Mouse (Mus musculus) ES-E14 (cell line): ENCODE results near the gene Noxred1.

ENCODE experiments used
- CHD2 ChIP-seq: IDR thresholded peaks from 2 replicates; pipeline ENCODE4 v1.6.1; 2014; ENCODE audit warnings: mild to moderate bottlenecking, low read depth, low read length, inconsistent platforms
- HCFC1 ChIP-seq: IDR thresholded peaks from 2 replicates; pipeline ENCODE4 v1.6.1; 2012; ENCODE audit warnings: low read length, inconsistent platforms, borderline replicate concordance; ENCODE audit not compliant: insufficient read depth
- MAFK ChIP-seq: IDR thresholded peaks from 2 replicates; pipeline ENCODE4 v1.6.1; 2014; ENCODE audit warnings: mild to moderate bottlenecking, low read depth, low read length, inconsistent platforms; ENCODE audit not compliant: insufficient read depth
- ZC3H11A ChIP-seq: IDR thresholded peaks from 2 replicates; pipeline ENCODE4 v1.6.1; 2012; ENCODE audit warnings: low read depth, mild to moderate bottlenecking, inconsistent platforms, low read length, borderline replicate concordance
- ZNF384 ChIP-seq: IDR thresholded peaks from 2 replicates; pipeline ENCODE4 v1.6.1; 2012; ENCODE audit warnings: low read depth, low read length, inconsistent platforms

DNA sequence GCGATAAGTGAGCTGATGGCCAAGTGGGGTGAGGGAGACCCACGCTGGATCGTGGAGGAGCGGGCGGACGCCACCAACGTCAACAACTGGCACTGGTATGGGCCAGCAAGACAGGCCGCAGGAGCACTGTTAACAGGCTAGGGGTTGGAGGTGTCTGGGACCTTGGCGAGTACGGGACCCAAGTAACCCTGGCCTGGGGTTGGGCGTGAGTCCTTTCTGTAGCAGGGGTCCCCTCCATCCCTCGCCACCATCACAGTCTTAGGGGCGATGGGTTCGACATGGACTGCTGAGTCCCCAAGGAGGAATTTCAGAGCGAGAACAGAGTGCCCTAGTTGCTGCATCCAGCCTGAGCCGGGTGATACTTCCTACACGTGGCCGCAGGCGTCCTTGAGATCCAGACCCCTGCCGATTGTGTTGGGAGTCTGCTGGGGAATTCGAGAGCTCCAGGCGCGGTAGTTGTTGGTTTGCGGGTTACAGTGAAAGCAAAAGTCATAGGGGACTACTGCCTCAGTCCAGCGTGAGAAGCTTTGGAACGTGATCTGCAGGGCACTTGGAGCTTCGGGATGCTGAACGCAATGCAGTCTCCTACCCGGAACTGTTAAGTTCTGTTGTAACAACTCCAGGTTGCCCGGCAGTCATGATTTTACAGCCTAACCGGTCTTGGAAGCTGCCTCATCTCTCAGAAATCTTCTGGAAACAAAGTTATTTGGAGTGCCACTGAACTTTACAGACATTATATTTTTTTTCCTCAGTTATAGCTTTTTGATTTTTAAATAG is 28.5 kb upstream of the Noxred1 start:
- TF ChIP-seq MAFK = no peak
- no peak for TF ChIP-seq ZC3H11A
- TF ChIP-seq HCFC1 = no peak
- no peak for TF ChIP-seq CHD2
- no peak for TF ChIP-seq ZNF384
